Mouse (Mus musculus): Measurements from ENCODE around the gene A030005L19Rik. TPM values are rescaled to one million over a fixed set of nuclear protein-coding genes. Genes with fewer than 3 reads are reported as not detected.
"Not testable (repeated sequence)": the region's sequence is repeated elsewhere in the genome, so short reads cannot be mapped to it uniquely, and the experiment has no call there.

The A030005L19Rik gene
- 0.39 TPM in 1 of 2 replicates, not detected in the other for total RNA-seq (2021)
- long read RNA-seq = 0 reads

GRCm38 (mm10) chr1:82913025-82913424 is at the start of gene A030005L19Rik:
Gene A030005L19Rik (plus strand): TSS chr1:82913325.
- no peak for DNase-seq

DNA sequence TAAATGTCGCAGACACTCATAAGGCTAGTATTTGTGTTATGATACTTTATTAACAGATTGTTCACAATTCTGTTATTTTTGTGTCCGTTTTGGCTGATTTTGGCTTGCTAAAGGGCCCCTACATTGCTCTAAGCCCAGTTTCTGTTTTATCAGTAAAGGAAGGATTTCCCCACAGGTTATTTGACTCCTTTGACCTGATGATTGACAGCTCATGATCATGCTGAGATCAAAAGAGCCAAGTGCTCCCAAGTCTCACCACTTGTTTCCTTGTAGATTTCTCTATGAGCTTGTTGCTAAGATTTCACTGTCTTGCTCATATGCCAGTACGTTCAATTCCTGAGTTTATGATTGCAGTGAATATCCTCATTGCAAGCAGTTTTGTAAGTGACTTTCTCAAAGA is 42.9 kb upstream of the A030005L19Rik start:
- DNase-seq = no peak

DNA sequence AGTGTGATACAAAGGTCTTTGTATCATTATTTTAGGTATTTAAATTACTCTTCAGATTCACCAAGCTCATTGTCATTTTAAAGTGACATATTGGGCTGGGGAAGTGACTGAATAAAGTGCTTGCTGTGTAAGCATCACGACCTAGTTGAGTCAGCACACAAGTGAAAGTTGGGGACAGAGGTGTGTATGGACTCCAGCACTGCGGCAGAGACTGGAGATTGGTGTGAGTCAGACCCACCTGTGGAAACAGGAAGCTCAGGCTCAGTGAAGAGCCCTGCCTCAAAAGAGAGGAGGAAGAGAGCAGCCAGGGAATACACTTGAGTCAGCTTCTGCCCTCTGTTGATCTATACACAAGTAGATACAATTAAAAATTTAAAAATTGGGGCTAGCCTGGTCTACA is 34.0 kb upstream of the A030005L19Rik start:
- no peak for DNase-seq

DNA sequence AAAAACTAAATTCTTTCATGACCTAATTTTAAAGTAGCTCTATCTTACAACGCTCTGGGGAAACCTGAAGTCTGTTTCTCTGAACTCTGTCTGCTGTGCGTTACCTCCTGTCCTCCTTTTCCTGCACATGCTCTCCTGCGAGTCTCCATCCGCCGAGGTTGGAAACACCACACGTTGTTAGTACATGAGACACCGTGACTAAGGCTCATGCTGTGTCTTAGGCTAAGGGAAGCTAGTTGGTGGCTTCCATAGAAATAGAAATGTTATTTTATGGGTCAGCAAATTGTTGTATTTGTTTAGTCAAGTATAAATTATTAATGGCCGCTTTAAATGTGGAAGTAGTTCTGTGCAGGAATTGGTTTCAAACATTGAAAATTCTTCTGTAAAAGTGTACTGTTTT is 32.9 kb upstream of the A030005L19Rik start:
- no peak for DNase-seq

DNA sequence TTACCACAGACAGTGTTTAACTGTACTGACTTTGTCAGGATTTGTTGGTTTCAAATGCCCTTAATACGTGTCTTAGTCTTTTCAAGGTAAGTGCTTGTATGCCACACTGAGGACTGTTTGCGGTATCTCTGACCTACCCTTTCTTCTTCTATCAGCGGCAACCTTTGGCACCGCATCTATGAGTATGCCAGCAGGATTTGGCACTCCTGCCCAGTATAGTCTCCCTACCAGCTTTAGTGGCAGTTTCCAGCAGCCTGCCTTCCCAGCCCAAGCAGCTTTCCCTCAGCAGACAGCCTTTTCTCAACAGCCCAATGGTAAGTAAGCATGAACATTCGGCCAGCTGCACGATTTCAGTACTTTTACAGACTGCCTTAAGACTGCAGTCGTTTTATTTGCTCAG is 19.9 kb upstream of the A030005L19Rik start:
- DNase-seq = no peak

DNA sequence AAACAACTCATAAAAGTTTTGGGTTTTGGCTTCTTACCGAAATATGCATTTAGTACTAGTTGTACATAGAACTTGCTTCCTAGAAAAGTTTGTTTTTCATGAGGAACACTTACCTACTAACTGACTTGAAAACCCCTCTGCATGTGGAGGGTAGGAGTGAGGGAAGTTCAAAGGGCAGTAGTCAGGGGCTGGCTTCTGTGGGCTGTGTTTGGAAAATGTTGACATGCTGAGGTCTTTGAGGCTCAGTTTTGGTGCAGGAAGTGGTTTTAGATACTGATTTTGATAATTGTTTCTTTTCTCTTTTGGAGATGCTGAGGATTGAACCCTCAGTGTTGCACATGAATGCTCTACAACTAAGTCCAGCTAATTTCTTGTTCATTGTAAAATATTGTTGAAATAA is 12.6 kb upstream of the A030005L19Rik start:
- DNase-seq = no peak

DNA sequence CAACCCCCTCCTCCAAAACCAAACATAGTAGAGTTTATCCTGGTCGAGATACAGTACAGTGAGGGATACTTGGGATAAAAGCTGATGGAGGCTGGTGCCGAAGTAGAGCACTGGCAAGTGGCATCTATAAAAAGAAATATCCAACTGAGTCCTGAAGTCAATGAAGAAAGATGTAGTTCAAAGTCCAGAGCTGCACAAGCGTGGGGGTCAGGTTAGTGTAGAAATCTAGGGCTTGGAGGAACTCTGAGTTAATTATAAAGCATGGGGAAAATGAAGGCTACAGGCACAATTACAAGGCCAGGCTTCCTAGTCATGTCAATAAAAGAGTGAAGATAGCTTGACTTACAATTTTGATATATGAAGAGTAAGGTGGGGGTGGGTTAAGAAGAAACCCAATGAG is 11.9 kb upstream of the A030005L19Rik start:
- DNase-seq = no peak

DNA sequence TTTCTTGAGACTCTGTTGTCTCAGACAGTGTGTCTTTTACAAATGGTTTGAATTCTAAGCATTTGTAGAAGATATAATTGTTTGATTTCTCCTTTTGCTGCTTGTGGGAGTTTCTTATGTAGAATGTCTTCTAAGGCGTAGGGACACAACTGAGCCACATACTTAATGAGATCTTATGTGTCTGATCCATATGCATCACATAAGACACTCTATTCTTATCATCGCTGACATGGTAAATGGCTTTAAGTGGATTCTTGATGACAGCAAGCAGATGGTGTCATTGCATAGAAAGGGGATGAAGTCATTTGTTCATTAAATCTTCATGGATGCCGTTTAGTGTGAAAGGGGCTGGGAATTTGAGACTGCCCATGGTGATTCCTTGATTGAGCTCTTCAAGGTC is 7.2 kb upstream of the A030005L19Rik start:
- DNase-seq = no peak

DNA sequence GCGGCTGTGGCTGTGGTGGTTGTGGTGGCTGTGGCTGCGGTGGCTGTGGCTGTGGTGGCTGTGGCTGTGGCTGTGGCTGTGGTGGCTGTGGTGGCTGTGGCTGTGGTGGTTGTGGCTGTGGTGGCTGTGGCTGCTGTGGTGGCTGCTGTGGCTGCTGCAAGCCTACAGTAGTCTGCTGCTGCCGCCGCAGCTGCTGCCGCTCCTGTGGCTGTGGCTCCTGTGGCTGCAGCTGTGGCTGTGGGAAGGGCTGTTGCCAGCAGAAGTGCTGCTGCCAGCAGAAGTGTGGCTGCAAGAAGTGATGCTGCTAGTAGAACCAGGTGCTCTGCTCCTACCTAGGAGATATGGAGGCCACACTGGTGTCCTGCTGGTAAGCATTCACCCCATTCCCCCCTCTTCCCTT is 309 bp downstream of the A030005L19Rik start:
- not testable (repeated sequence) for DNase-seq

GRCm38 (mm10) chr1:82924650-82925049 is 11.5 kb downstream of the A030005L19Rik start, which contains the start of gene A030014E15Rik:
Gene A030014E15Rik (plus strand): TSS chr1:82924917.
- DNase-seq = no peak

DNA sequence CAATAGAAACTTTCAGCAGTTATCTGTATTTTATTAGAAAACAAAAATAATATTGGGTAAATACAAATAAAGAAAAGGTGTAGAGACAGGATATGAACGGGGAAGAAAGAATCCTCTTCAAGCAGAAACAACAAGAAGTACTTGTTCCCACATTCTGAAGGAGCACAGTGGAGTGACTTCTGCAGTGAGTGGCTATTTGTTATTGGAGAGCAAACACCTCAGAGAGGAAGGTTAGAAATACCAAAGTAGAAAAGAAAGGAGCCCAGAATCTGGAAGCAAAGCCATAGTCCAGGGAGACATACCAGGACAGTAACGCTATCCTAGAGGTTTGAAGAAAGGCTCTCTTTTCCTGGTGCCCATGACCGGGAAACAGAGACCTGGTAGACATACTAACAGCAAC is 17.4 kb downstream of the A030005L19Rik start:
- DNase-seq = not testable (repeated sequence)

- DNase-seq = not testable (repeated sequence)
These were observed 18.2 kb downstream of the A030005L19Rik start, which contains the start of gene Gm6217 for GRCm38 (mm10) chr1:82931326-82931725. Gene Gm6217 (minus strand): TSS chr1:82931399.

GRCm38 (mm10) chr1:82938666-82939065 is 25.5 kb downstream of the A030005L19Rik start:
- DNase-seq = no peak

DNA sequence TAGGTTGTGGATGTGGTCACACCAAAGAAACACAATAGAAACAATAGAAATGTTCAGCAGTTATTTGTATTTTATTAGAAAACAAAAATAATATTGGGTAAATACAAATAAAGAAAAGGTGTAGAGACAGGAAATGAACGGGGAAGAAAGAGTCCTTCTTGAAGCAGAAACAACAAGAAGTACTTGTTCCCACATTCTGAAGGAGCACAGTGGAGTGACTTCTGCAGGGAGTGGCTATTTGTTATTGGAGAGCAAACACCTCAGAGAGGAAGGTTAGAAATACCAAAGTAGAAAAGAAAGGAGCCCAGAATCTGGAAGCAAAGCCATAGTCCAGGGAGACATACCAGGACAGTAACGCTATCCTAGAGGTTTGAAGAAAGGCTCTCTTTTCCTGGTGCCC is 29.4 kb downstream of the A030005L19Rik start:
- DNase-seq = not testable (repeated sequence)

GRCm38 (mm10) chr1:82943295-82943694 is 30.2 kb downstream of the A030005L19Rik start, which contains the start of gene A030003K21Rik:
Gene A030003K21Rik (minus strand): TSS chr1:82943388.
- not testable (repeated sequence) for DNase-seq

- DNase-seq = not testable (repeated sequence)
These were observed 32.9 kb downstream of the A030005L19Rik start for GRCm38 (mm10) chr1:82946029-82946428.

DNA sequence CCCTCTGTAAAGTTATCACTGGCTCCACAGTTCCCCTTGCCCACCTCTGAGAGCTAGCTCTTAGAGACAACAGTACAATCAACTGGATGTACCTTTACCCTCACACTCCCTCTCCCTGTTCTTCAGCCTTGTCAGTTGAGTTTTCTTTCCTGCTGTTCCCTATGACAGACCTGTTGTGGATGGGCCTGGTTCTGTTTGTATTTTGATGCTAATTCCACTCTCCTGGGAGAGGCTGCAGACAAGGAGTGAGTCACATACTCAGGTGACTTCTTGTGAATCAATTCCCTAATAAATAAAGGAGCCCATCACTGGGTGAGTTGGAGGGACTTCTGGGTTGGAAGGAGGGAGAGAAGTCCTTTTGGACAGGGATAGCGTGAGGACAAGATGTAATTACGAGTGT is 35.5 kb downstream of the A030005L19Rik start:
- DNase-seq = no peak

DNA sequence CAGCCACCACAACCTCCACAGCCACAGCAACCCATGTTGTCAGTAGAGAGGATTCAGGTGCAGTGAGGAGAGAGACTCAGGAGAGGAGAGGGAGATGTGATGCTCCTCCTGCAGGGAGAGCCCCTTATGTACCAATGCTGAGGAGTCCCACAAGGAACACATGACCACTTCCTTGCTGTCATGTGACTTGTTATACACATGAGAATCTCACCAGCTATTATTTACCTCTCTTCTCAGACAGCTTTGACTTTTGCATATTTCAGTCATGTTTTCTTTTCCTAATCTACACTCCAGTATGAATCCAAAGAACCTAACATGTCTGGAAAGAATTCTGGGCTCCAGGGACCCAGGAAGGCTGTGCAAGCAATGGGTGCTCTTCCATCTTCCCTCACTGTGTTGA is 42.8 kb downstream of the A030005L19Rik start, which contains the start of gene Gm7544:
TSS of gene Gm7544 (minus strand) at position 101 of the 400 bp plus-strand sequence.
- not testable (repeated sequence) for DNase-seq

- DNase-seq = no peak
These were observed 46.8 kb downstream of the A030005L19Rik start, which contains the start of gene Gm47955 for GRCm38 (mm10) chr1:82959870-82960385. Gene Gm47955 (plus strand): TSS chr1:82960286.

Other genes starting within 250 kb of the A030005L19Rik start
- gene Mff, start 188.4 kb upstream of the A030005L19Rik start, total RNA-seq (2021) = 125 and 146 TPM in 2 replicates
- gene Tm4sf20, start 144.9 kb upstream of the A030005L19Rik start, total RNA-seq (2021) = not detected in 2 replicates
- not detected in 2 replicates for gene Gm47791, start 142.1 kb upstream of the A030005L19Rik start, total RNA-seq (2021)
- 56.4 and 58.6 TPM in 2 replicates for gene Agfg1, start 73.8 kb upstream of the A030005L19Rik start, total RNA-seq (2021)
- gene A030014E15Rik, start 11.6 kb downstream of the A030005L19Rik start, total RNA-seq (2021) = not detected in 2 replicates
- not detected in 2 replicates for gene Gm6217, start 18.1 kb downstream of the A030005L19Rik start, total RNA-seq (2021)
- not detected in 2 replicates for gene A030003K21Rik, start 30.1 kb downstream of the A030005L19Rik start, total RNA-seq (2021)
- gene Gm7544, start 42.7 kb downstream of the A030005L19Rik start, total RNA-seq (2021) = not detected in 2 replicates
- gene Gm47955, start 47.0 kb downstream of the A030005L19Rik start, total RNA-seq (2021) = not detected in 2 replicates
- gene Gm47959, start 87.2 kb downstream of the A030005L19Rik start, total RNA-seq (2021) = not detected in 2 replicates
- gene Slc19a3, start 125.1 kb downstream of the A030005L19Rik start, total RNA-seq (2021) = 0.52 TPM in 1 of 2 replicates, not detected in the other
- not detected in 2 replicates for gene Krtap28-10, start 129.2 kb downstream of the A030005L19Rik start, total RNA-seq (2021)
- gene Gm47969, start 131.6 kb downstream of the A030005L19Rik start, total RNA-seq (2021) = not detected in 2 replicates
- gene A030005K14Rik, start 146.1 kb downstream of the A030005L19Rik start, total RNA-seq (2021) = not detected in 2 replicates
- not detected in 2 replicates for gene Krtap28-13, start 147.6 kb downstream of the A030005L19Rik start, total RNA-seq (2021)
- not detected in 2 replicates for gene Ccl20, start 203.4 kb downstream of the A030005L19Rik start, total RNA-seq (2021)
- gene Daw1, start 246.4 kb downstream of the A030005L19Rik start, total RNA-seq (2021) = not detected in 2 replicates